Mouse (Mus musculus): ENCODE data around the gene Olfr552. TPM values are rescaled to one million over a fixed set of nuclear protein-coding genes. Genes with fewer than 3 reads are reported as not detected.
"Not testable (repeated sequence)": the region's sequence is repeated elsewhere in the genome, so short reads cannot be mapped to it uniquely, and the experiment has no call there.

Olfr552 gene
- polyA plus RNA-seq, 1 experiment from 2014 or later: not detected

DNA sequence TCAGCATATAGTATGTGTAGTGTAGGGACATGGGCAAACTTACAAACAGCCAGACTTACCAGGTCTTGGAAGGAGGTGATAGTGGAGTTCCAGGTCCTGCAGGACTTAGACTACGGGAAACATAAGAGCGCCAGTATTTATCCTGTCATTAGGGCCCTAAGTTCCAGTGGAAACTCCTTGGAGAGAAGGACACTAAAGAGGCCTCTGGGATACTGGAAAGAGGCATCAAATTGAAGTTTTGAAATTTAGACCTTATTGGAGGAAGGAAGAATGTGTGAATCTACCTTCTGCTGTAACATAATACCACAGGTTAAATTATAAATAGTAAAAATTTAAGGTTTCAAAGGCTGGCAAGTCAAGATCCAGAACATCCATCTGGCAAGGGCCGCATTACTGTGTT, 5.8 kb upstream of the Olfr552 start, which contains the start of gene Olfr551:
Olfr551 (minus strand) TSS at position 101 of the 400 bp plus-strand sequence.
- H3K4me1 ChIP-seq (ENCODE audit: control insufficient read depth, insufficient read depth, low read length): no peaks in the 10 kb centered on the region
- no peaks in the 10 kb centered on the region for H3K36me3 ChIP-seq (ENCODE audit: control insufficient read depth, insufficient read depth, low read length)
- no peaks in the 10 kb centered on the region for H3K9me3 ChIP-seq (ENCODE audit: control insufficient read depth, low read length)
- no peak within 1 kb of the TSS for H3K4me2 ChIP-seq (ENCODE audit: low read depth, low read length)
- no peak for ATAC-seq (ENCODE audit: low read depth)
- no peaks in the 10 kb centered on the region for H3K27me3 ChIP-seq (ENCODE audit: control insufficient read depth, insufficient read depth, low read length)
- 94% methylated on average over 3 of the region's 3 CpGs for WGBS
- no peak within 1 kb of the TSS for H3K27ac ChIP-seq (ENCODE audit: low read depth, low read length)
- H3K9ac ChIP-seq (replicated peaks; ENCODE audit: low read depth, low read length): no peak within 1 kb of the TSS
- no peak within 1 kb of the TSS for H3K4me3 ChIP-seq (ENCODE audit: low read depth, low read length)

GRCm38 (mm10) chr7:102618118-102618517, 20.5 kb downstream of the Olfr552 start, which contains the start of gene Olfr553:
Gene Olfr553 (minus strand): TSS chr7:102618218.
- Histone ChIP-seq H3K27ac (ENCODE audit: low read depth, low read length) (no peak within 1 kb of the TSS), H3K27me3 (ENCODE audit: control insufficient read depth, insufficient read depth, low read length) (no peaks in the 10 kb centered on the region), H3K4me3 (ENCODE audit: low read depth, low read length) (no peak within 1 kb of the TSS), H3K4me2 (ENCODE audit: low read depth, low read length) (no peak within 1 kb of the TSS), H3K9ac (replicated peaks; ENCODE audit: low read depth, low read length) (no peak within 1 kb of the TSS), H3K9me3 (ENCODE audit: control insufficient read depth, low read length) (no peaks in the 10 kb centered on the region), H3K4me1 (ENCODE audit: control insufficient read depth, insufficient read depth, low read length) (no peaks in the 10 kb centered on the region), H3K36me3 (ENCODE audit: control insufficient read depth, insufficient read depth, low read length) (no peaks in the 10 kb centered on the region)
- ATAC-seq (ENCODE audit: low read depth): no peak

- H3K27me3 ChIP-seq (ENCODE audit: control insufficient read depth, insufficient read depth, low read length): no peaks in the 10 kb centered on the region
- WGBS: 67% methylated on average over 5 of the region's 5 CpGs
These were observed 22.0 kb downstream of the Olfr552 start for GRCm38 (mm10) chr7:102619608-102620007.

GRCm38 (mm10) chr7:102620368-102620767, 22.8 kb downstream of the Olfr552 start:
- H3K4me1 ChIP-seq (ENCODE audit: control insufficient read depth, insufficient read depth, low read length); H3K27me3 ChIP-seq (ENCODE audit: control insufficient read depth, insufficient read depth, low read length); ATAC-seq (ENCODE audit: low read depth); H3K4me3 ChIP-seq (ENCODE audit: low read depth, low read length); H3K9ac ChIP-seq (replicated peaks; ENCODE audit: low read depth, low read length); H3K4me2 ChIP-seq (ENCODE audit: low read depth, low read length); H3K9me3 ChIP-seq (ENCODE audit: control insufficient read depth, low read length); H3K27ac ChIP-seq (ENCODE audit: low read depth, low read length); H3K36me3 ChIP-seq (ENCODE audit: control insufficient read depth, insufficient read depth, low read length): not testable (repeated sequence)
- 89% methylated on average over 15 of the region's 19 CpGs for WGBS

More at GRCm38 (mm10) chr7:102619608-102620007, 22.0 kb downstream of the Olfr552 start:
- H3K27ac ChIP-seq (ENCODE audit: low read depth, low read length): no peak overlapping the region
- ATAC-seq (ENCODE audit: low read depth): no peak
- no peak overlapping the region for H3K9ac ChIP-seq (replicated peaks; ENCODE audit: low read depth, low read length)
- no peaks in the 10 kb centered on the region for H3K36me3 ChIP-seq (ENCODE audit: control insufficient read depth, insufficient read depth, low read length)
- H3K4me3 ChIP-seq (ENCODE audit: low read depth, low read length): no peak overlapping the region
- no peak overlapping the region for H3K4me2 ChIP-seq (ENCODE audit: low read depth, low read length)
- no peaks in the 10 kb centered on the region for H3K4me1 ChIP-seq (ENCODE audit: control insufficient read depth, insufficient read depth, low read length)
- H3K9me3 ChIP-seq (ENCODE audit: control insufficient read depth, low read length): no peaks in the 10 kb centered on the region

DNA sequence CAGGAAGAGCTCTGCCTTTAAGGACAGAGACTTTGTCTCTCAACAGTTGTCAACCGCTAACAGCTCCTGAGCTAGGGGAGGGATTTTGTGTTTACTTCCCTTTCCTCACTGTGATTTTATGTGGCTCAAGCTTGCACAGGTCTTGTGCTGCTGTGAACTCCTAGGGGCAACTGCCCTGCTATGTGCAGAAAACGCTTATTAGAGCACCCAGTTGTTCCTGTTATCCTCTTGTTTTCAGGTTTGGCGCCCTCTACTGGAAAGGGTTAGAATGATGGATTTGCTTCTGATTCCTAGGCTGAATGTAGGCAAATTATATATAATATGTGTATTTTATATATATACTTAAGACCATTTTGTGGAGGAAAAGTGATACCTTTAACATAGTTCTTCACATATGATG, 39.1 kb downstream of the Olfr552 start:
- ATAC-seq (ENCODE audit: low read depth): no peak
- Histone ChIP-seq H3K9ac (replicated peaks; ENCODE audit: low read depth, low read length) (no peak overlapping the region), H3K36me3 (ENCODE audit: control insufficient read depth, insufficient read depth, low read length) (no peaks in the 10 kb centered on the region), H3K27me3 (ENCODE audit: control insufficient read depth, insufficient read depth, low read length) (no peaks in the 10 kb centered on the region), H3K4me2 (ENCODE audit: low read depth, low read length) (no peak overlapping the region), H3K27ac (ENCODE audit: low read depth, low read length) (no peak overlapping the region), H3K4me1 (ENCODE audit: control insufficient read depth, insufficient read depth, low read length) (no peaks in the 10 kb centered on the region), H3K9me3 (ENCODE audit: control insufficient read depth, low read length) (no peaks in the 10 kb centered on the region), H3K4me3 (ENCODE audit: low read depth, low read length) (no peak overlapping the region)
- 32% methylated on average over 3 of the region's 3 CpGs for WGBS

GRCm38 (mm10) chr7:102638132-102638531, 40.6 kb downstream of the Olfr552 start, which contains the start of gene Olfr554:
Gene Olfr554 (plus strand): TSS chr7:102638432.
- WGBS: 78% methylated on average over 1 of the region's 1 CpGs
- H3K4me2 ChIP-seq (ENCODE audit: low read depth, low read length): no peak within 1 kb of the TSS

DNA sequence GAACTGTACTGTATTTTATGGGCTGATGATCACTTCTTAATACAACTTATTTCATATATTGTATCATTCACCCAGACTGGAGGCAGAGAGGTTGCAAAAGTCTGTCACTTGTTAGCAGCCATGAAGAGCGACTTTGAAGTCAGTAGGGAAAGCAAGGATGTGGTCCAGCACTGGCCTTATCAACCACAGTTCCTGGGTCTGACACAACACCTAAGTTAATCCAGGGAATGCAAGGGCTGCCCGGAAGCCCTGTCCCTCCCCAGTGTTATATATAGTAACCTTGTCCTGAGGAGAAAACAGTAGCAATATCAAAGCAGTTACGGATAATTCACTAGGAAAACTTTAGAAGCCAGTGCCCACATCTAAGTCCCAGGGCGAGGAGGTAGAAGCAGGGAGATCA, 47.4 kb downstream of the Olfr552 start:
- ATAC-seq (ENCODE audit: low read depth); H3K9me3 ChIP-seq (ENCODE audit: control insufficient read depth, low read length); H3K4me1 ChIP-seq (ENCODE audit: control insufficient read depth, insufficient read depth, low read length); H3K27me3 ChIP-seq (ENCODE audit: control insufficient read depth, insufficient read depth, low read length); H3K36me3 ChIP-seq (ENCODE audit: control insufficient read depth, insufficient read depth, low read length); H3K4me2 ChIP-seq (ENCODE audit: low read depth, low read length); H3K4me3 ChIP-seq (ENCODE audit: low read depth, low read length); H3K27ac ChIP-seq (ENCODE audit: low read depth, low read length); H3K9ac ChIP-seq (replicated peaks; ENCODE audit: low read depth, low read length): not testable (repeated sequence)
- 85% methylated on average over 3 of the region's 4 CpGs for WGBS

More at GRCm38 (mm10) chr7:102638132-102638531, 40.6 kb downstream of the Olfr552 start, which contains the start of gene Olfr554:
- Histone ChIP-seq H3K27ac (ENCODE audit: low read depth, low read length) (no peak within 1 kb of the TSS), H3K4me3 (ENCODE audit: low read depth, low read length) (no peak within 1 kb of the TSS), H3K9ac (replicated peaks; ENCODE audit: low read depth, low read length) (no peak within 1 kb of the TSS), H3K9me3 (ENCODE audit: control insufficient read depth, low read length) (no peaks in the 10 kb centered on the region), H3K4me1 (ENCODE audit: control insufficient read depth, insufficient read depth, low read length) (no peaks in the 10 kb centered on the region), H3K27me3 (ENCODE audit: control insufficient read depth, insufficient read depth, low read length) (no peaks in the 10 kb centered on the region), H3K36me3 (ENCODE audit: control insufficient read depth, insufficient read depth, low read length) (no peaks in the 10 kb centered on the region)
- ATAC-seq (ENCODE audit: low read depth): no peak

Other genes with a start within 250 kb of the Olfr552 start
- 35.3 and 37.6 TPM in 2 replicates for gene Rrm1, start 156.1 kb upstream of the Olfr552 start, polyA plus RNA-seq (2014; fragmentation: Nextera tagmentation; extraction: Ambion mirVana)
- 0.80 and 1.3 TPM in 2 replicates for gene Olfr543, start 116.1 kb upstream of the Olfr552 start, polyA plus RNA-seq (2014; fragmentation: Nextera tagmentation; extraction: Ambion mirVana)
- 0.12 and 0.21 TPM in 2 replicates for gene Olfr544, start 109.5 kb upstream of the Olfr552 start, polyA plus RNA-seq (2014; fragmentation: Nextera tagmentation; extraction: Ambion mirVana)
- 0.19 and 0.37 TPM in 2 replicates for gene Olfr545, start 98.2 kb upstream of the Olfr552 start, polyA plus RNA-seq (2014; fragmentation: Nextera tagmentation; extraction: Ambion mirVana)
- not detected in 2 replicates for gene Olfr547, start 63.0 kb upstream of the Olfr552 start, polyA plus RNA-seq (2014; fragmentation: Nextera tagmentation; extraction: Ambion mirVana)
- not detected in 2 replicates for gene Olfr548-ps1, start 56.9 kb upstream of the Olfr552 start, polyA plus RNA-seq (2014; fragmentation: Nextera tagmentation; extraction: Ambion mirVana)
- not detected in 2 replicates for gene Olfr549, start 47.9 kb upstream of the Olfr552 start, polyA plus RNA-seq (2014; fragmentation: Nextera tagmentation; extraction: Ambion mirVana)
- gene Trim21, start 32.3 kb upstream of the Olfr552 start, polyA plus RNA-seq (2014; fragmentation: Nextera tagmentation; extraction: Ambion mirVana): 0.11 and 0.58 TPM in 2 replicates
- not detected in 2 replicates for gene Olfr550, start 26.3 kb upstream of the Olfr552 start, polyA plus RNA-seq (2014; fragmentation: Nextera tagmentation; extraction: Ambion mirVana)
- gene Olfr551, start 5.9 kb upstream of the Olfr552 start, polyA plus RNA-seq (2014; fragmentation: Nextera tagmentation; extraction: Ambion mirVana): not detected in 2 replicates
- not detected in 2 replicates for gene Olfr553, start 20.4 kb downstream of the Olfr552 start, polyA plus RNA-seq (2014; fragmentation: Nextera tagmentation; extraction: Ambion mirVana)
- gene Olfr554, start 40.7 kb downstream of the Olfr552 start, polyA plus RNA-seq (2014; fragmentation: Nextera tagmentation; extraction: Ambion mirVana): not detected in 2 replicates
- not detected in 2 replicates for gene Olfr555, start 61.1 kb downstream of the Olfr552 start, polyA plus RNA-seq (2014; fragmentation: Nextera tagmentation; extraction: Ambion mirVana)
- gene Olfr556, start 67.1 kb downstream of the Olfr552 start, polyA plus RNA-seq (2014; fragmentation: Nextera tagmentation; extraction: Ambion mirVana): not detected in 2 replicates
- gene Trim68, start 89.6 kb downstream of the Olfr552 start, polyA plus RNA-seq (2014; fragmentation: Nextera tagmentation; extraction: Ambion mirVana): 8.0 and 8.7 TPM in 2 replicates
- gene Olfr557, start 98.1 kb downstream of the Olfr552 start, polyA plus RNA-seq (2014; fragmentation: Nextera tagmentation; extraction: Ambion mirVana): not detected in 2 replicates
- gene Olfr558, start 104.4 kb downstream of the Olfr552 start, polyA plus RNA-seq (2014; fragmentation: Nextera tagmentation; extraction: Ambion mirVana): 0.12 and 0.36 TPM in 2 replicates
- gene Olfr33, start 121.3 kb downstream of the Olfr552 start, polyA plus RNA-seq (2014; fragmentation: Nextera tagmentation; extraction: Ambion mirVana): not detected in 2 replicates
- gene Olfr559, start 129.7 kb downstream of the Olfr552 start, polyA plus RNA-seq (2014; fragmentation: Nextera tagmentation; extraction: Ambion mirVana): not detected in 2 replicates
- not detected in 2 replicates for gene Olfr560, start 161.6 kb downstream of the Olfr552 start, polyA plus RNA-seq (2014; fragmentation: Nextera tagmentation; extraction: Ambion mirVana)
- 0.19 TPM in 1 of 2 replicates, not detected in the other for gene Olfr78, start 161.7 kb downstream of the Olfr552 start, polyA plus RNA-seq (2014; fragmentation: Nextera tagmentation; extraction: Ambion mirVana)
- gene Olfr561, start 173.5 kb downstream of the Olfr552 start, polyA plus RNA-seq (2014; fragmentation: Nextera tagmentation; extraction: Ambion mirVana): not detected in 2 replicates
- not detected in 2 replicates for gene Olfr564, start 205.7 kb downstream of the Olfr552 start, polyA plus RNA-seq (2014; fragmentation: Nextera tagmentation; extraction: Ambion mirVana)